Mouse (Mus musculus) forebrain, postnatal 0 days (tissue): ENCODE data around the gene C1ra. TPM values are rescaled to one million over a fixed set of nuclear protein-coding genes. Genes with fewer than 3 reads are reported as not detected.
A peak's percentile ranks its signal among the peaks of the same experiment; 100 is the strongest.
"Not testable (repeated sequence)": the region's sequence is repeated elsewhere in the genome, so short reads cannot be mapped to it uniquely, and the experiment has no call there.

ENCODE experiments used
- ATAC-seq: fragments of 200-750 bp; cut with Nextera tagmentation; 2 replicates; pipeline ENCODE4 v1.8.0; 2017; ENCODE audit warnings: mild to moderate bottlenecking, moderate library complexity
- DNase-seq: peaks from one replicate; pipeline ENCODE4 v3.0.0-alpha.2; 2015
- H3K27ac ChIP-seq: fragments of 300-500 bp; sonication (generic); 2 replicates; pipeline ENCODE4 v1.5.1; 2014; ENCODE audit warnings: low read depth, mild to moderate bottlenecking, antibody characterized with exemption, low read length, moderate library complexity, mixed read lengths
- H3K27me3 ChIP-seq: fragments of 300-500 bp; sonication (generic); 2 replicates; pipeline ENCODE4 v1.6.1; 2014; ENCODE audit warnings: mild to moderate bottlenecking, low read length, mixed read lengths; ENCODE audit not compliant: insufficient read depth
- H3K36me3 ChIP-seq: fragments of 300-500 bp; sonication (generic); 2 replicates; pipeline ENCODE4 v1.6.1; 2014; ENCODE audit warnings: mild to moderate bottlenecking, moderate library complexity; ENCODE audit not compliant: insufficient read depth
- H3K4me1 ChIP-seq: fragments of 300-500 bp; sonication (generic); 2 replicates; pipeline ENCODE4 v1.6.1; 2014; ENCODE audit warnings: antibody characterized with exemption; ENCODE audit not compliant: insufficient read depth
- H3K4me2 ChIP-seq: fragments of 300-500 bp; sonication (generic); 2 replicates; pipeline ENCODE4 v1.6.1; 2014; ENCODE audit warnings: low read depth, mild to moderate bottlenecking, moderate library complexity
- H3K4me3 ChIP-seq: fragments of 300-500 bp; sonication (generic); 2 replicates; pipeline ENCODE4 v1.5.1; 2014; ENCODE audit warnings: low read depth, low read length, mixed read lengths
- H3K9ac ChIP-seq: fragments of 300-500 bp; sonication (generic); 2 replicates; pipeline ENCODE4 v1.6.1; 2014; ENCODE audit warnings: mild to moderate bottlenecking
- H3K9me3 ChIP-seq: fragments of 300-500 bp; sonication (generic); 2 replicates; pipeline ENCODE4 v1.6.1; 2016; ENCODE audit warnings: low read length
- CTCF ChIP-seq: sonication (generic); IDR thresholded peaks from 2 replicates; pipeline ENCODE4 v1.5.1; 2016; ENCODE audit warnings: antibody characterized with exemption, control low read depth, low read depth
- WGBS: fragments of 180-500 bp; shearing (Covaris S2); extraction: QIAGEN DNeasy Blood & Tissue Kit; methylation state at CpG from one replicate; pipeline ENCODE4 v1.1.7; 2014; 5-methylcytosine and 5-hydroxymethylcytosine counted together
- polyA plus RNA-seq: library from polyadenylated mRNA; unstranded; fragments of >200 nt; fragmentation: Nextera tagmentation; extraction: Ambion mirVana; gene quantifications from 2 replicates; pipeline ENCODE4 v1.2.1, GENCODE M21; 2015
- total RNA-seq: library from RNA; depleted of rRNA; stranded (reverse); fragments of >200 nt; gene quantifications from 2 replicates; pipeline ENCODE4 v1.2.3, GENCODE M21; 2014

Gene C1ra
- total and polyA plus RNA-seq, 2 experiments from 2014 or later: 0.58 to 1.1 TPM

DNA sequence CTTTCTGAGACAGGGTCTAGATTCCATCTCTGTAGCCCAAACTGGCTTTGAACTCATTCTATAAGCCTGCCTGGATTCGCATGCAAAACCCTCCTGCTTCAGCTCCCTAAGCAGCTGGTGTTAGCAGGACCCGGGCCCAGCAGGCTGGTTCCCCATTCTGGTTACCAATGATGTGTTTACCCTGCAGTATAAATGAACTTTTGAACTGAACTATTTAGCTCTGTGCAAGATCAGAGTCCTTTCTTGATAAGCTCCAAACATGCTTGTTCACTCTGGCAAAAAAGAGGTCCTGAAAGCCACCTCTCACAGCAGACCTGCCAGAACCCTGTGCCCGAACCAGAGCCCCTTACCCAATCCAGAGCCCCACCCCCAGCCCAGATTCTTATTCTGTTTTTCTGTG, 15.7 kb downstream of the C1ra start:
- Histone ChIP-seq H3K9me3 (no peaks in the 10 kb centered on the region), H3K27ac (no peak overlapping the region), H3K4me3 (no peak overlapping the region), H3K4me2 (no peak overlapping the region), H3K36me3 (no peaks in the 10 kb centered on the region), H3K4me1 (no peaks in the 10 kb centered on the region), H3K9ac (no peak overlapping the region), H3K27me3 (no peaks in the 10 kb centered on the region)
- DNase-seq (no peak), ATAC-seq (no peak)
- 77% methylated on average over 3 of the region's 3 CpGs for WGBS
- no peak for TF ChIP-seq CTCF

DNA sequence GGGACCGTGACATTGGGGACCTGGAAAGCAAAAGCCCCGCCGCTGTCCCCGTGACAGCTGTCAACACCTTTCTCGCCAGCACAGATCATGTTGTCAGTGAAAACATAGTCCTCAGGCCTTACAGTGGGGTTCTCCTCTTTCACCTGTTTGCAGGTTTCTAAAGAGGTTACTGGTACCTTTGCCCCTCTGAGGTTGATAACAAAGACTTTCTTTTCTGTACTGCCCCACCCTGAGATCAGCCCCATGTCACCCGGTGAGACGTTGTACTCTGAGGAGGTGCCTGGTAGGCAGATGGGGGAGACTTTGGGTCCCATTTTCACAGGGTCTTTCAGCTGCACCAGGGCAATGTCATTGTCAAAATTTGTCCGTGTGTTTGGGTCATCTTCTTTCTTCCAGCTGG, 18.9 kb downstream of the C1ra start:
- H3K9ac ChIP-seq: no peak overlapping the region
- H3K27me3 ChIP-seq: no peaks in the 10 kb centered on the region
- no peak overlapping the region for H3K27ac ChIP-seq
- H3K4me2 ChIP-seq: no peak overlapping the region
- 88% methylated on average over 8 of the region's 8 CpGs for WGBS
- TF ChIP-seq CTCF: no peak
- H3K36me3 ChIP-seq: no peaks in the 10 kb centered on the region
- DNase-seq (no peak), ATAC-seq (no peak)
- no peaks in the 10 kb centered on the region for H3K4me1 ChIP-seq
- H3K4me3 ChIP-seq: no peak overlapping the region
- H3K9me3 ChIP-seq: no peaks in the 10 kb centered on the region

DNA sequence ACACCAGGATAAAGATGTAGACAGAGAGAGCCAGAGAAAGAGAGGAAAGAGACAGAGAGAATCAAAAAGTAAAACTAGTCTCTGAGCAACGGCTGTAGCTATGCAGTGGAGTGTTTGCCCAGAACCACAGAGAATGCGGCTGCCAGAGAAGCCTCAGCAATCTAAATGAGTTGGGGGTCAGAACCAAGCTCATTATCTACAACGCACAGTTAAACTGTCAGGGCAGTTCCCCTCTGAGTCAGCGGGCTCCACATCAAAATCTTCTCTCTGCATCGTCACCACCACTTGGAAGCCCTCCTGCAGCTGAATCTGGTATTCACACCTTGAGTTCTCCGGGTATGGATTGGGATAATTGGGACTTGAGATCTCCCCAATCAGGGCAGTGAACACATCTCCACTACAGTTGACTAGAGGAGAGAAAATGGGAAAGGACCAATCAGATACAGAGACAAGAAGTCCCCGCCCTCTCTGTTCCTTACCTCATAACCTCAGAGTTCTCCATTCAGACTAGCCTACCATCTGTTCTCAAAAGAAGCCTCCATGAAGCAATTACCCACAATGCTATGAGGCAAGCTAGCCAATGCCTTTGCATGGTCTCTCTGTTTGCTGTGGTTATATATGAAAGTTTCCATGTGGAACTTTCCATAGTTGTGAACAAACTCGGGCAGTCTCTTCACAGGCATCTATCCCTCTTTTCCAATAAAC, 24.1 kb downstream of the C1ra start:
- H3K9ac ChIP-seq, H3K27ac ChIP-seq, H3K4me1 ChIP-seq, H3K36me3 ChIP-seq, ATAC-seq, DNase-seq, H3K9me3 ChIP-seq, H3K4me2 ChIP-seq, H3K4me3 ChIP-seq, H3K27me3 ChIP-seq: not testable (repeated sequence)
- WGBS: 78% methylated on average over 8 of the region's 8 CpGs

DNA sequence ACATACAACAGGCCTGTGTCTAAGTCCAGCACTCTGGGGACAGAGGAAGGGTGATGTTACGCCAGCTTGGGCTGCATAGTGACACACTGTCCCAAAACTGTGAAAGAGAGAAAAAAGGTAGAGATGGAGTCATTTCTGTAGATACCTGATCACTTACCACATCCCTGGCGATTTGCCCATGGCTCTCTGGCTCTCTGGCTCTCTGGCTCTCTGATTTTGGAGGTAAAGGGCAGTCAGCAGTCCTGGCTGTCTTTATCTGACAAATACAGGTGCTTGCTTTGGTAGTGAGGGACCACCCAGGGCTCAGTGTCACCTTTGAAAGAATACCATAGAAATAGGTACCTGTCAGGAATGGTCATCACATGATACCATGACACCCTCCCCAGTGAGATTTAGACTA, 29.0 kb downstream of the C1ra start:
- DNase-seq, H3K27ac ChIP-seq, H3K4me3 ChIP-seq, H3K4me1 ChIP-seq, H3K27me3 ChIP-seq, ATAC-seq, H3K9ac ChIP-seq, H3K9me3 ChIP-seq, H3K4me2 ChIP-seq, H3K36me3 ChIP-seq: not testable (repeated sequence)
- 76% methylated on average over 2 of the region's 2 CpGs for WGBS

DNA sequence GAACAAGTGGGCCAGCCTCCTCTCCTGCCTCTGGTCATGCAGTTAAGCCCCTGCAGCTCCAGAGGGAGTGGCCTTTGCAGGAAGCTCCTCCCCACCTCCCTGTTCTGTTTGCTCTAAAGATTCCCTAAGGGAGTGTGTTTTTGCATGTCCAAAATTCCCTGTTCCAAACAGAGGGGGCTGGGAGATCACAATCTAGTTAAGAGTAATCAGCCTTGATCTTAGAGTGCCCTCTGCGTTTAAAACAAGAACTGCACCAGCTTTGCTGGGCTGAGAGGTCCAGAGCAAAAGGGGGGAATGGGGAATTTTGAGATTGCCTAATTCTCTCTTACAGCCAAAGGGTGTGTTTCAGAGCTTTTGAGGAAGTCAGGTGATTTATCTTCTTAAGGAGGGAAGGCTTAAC, 30.1 kb downstream of the C1ra start, which contains the start of gene C1s1:
C1s1 (minus strand) TSS at position 76 of the 400 bp plus-strand sequence.
- 0% methylated on average over 1 of the region's 1 CpGs for WGBS
- peak; percentile 42; the same call in 1 of the 2 replicates for ATAC-seq
- H3K27ac ChIP-seq, H3K9me3 ChIP-seq, H3K9ac ChIP-seq, H3K4me1 ChIP-seq, H3K27me3 ChIP-seq, H3K36me3 ChIP-seq, H3K4me3 ChIP-seq, H3K4me2 ChIP-seq: not testable (repeated sequence)
- peak; percentile 26 for DNase-seq
- peak; percentile 57 for TF ChIP-seq CTCF

DNA sequence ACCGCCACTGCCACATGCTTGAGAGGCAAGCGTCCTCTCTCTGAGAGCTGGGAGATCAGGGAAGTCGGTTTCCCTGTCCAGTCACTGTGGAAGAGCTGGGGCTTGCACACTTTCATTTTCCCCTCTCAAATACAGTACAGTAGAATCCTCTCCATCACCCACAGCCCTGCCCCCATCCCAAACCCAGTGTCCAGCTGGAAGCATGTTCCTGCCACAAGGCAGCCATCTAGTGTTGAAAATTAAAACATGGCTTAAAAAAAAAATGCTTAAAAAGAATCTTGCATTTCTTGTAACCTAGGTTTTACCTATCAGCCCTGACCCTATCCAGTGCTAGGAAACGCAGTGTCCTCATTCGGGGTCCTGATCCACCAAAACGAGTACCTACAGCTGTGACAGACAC, 32.3 kb downstream of the C1ra start:
- no peaks in the 10 kb centered on the region for H3K27me3 ChIP-seq
- no peaks in the 10 kb centered on the region for H3K9me3 ChIP-seq
- DNase-seq: no peak
- H3K9ac ChIP-seq: no peak overlapping the region
- H3K4me1 ChIP-seq: no peaks in the 10 kb centered on the region
- no peak overlapping the region for H3K4me3 ChIP-seq
- H3K27ac ChIP-seq: no peak overlapping the region
- WGBS: 90% methylated on average over 6 of the region's 6 CpGs
- no peak for ATAC-seq
- no peak overlapping the region for H3K4me2 ChIP-seq
- H3K36me3 ChIP-seq: no peaks in the 10 kb centered on the region
- TF ChIP-seq CTCF: no peak

DNA sequence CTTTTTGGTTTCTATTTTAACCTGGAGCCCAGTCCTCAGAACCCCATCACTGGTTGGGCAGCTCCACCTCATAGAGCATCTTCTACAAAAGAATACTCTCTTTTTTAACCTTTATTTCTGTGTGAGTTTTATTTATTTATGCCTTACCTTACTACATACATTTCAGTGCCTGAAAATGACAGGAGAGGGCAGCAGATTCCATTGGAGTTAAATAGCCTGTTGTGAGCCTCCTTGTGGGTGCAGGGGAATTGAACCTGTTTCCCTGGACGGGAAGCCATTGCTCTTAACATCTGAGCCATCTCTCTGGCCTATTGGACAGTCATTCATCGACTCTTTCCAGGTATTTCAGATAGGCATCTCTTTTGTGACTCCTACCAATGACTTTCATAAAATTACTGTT, 33.2 kb downstream of the C1ra start:
- DNase-seq: no peak
- Histone ChIP-seq H3K9ac (no peak overlapping the region), H3K36me3 (no peaks in the 10 kb centered on the region), H3K4me3 (no peak overlapping the region), H3K27ac (no peak overlapping the region), H3K4me2 (no peak overlapping the region), H3K9me3 (no peaks in the 10 kb centered on the region), H3K27me3 (no peaks in the 10 kb centered on the region), H3K4me1 (no peaks in the 10 kb centered on the region)
- no peak for TF ChIP-seq CTCF
- ATAC-seq: no peak
- 85% methylated on average over 2 of the region's 2 CpGs for WGBS

DNA sequence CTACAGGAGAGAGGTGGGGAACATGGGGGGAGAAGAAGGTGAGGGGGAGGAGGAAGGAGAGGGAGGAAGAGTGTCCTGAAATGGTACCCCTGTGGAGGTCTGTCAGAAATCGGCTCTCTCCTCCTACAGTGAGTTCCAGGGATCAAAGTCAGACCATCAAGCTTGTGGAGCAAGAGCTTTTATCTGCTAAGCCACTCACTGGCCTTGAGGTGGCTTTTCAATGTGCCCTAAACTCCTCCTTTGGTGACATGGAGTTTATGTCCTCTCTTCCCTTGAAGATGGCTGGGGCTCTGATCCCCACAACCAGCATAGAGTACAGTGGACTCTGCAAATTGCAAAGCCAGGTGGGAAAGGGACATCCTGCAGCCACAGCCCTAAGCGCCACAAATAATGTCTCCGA, 35.8 kb downstream of the C1ra start:
- H3K27me3 ChIP-seq, ATAC-seq: not testable (repeated sequence)

More for the DNA sequence above, 35.8 kb downstream of the C1ra start:
- H3K9me3 ChIP-seq, H3K36me3 ChIP-seq, H3K4me2 ChIP-seq, H3K9ac ChIP-seq, H3K4me3 ChIP-seq, H3K27ac ChIP-seq, H3K4me1 ChIP-seq, DNase-seq: not testable (repeated sequence)
- WGBS: 92% methylated on average over 2 of the region's 3 CpGs
